In genomic region chr3:67583125-67583845, GRCm38 (mm10) we compare ENCODE assay signal across 8 mouse cellular contexts. TPM values are rescaled to one million over a fixed set of nuclear protein-coding genes. Genes with fewer than 3 reads are reported as not detected.
A peak's percentile ranks its signal among the peaks of the same experiment; 100 is the strongest.
DNase-seq lines count a peak whose midpoint lies in the region; ATAC-seq and TF ChIP-seq lines count a peak whose summit lies in the region.

No protein-coding gene starts in this region.

- H3K79me3 ChIP-seq in C2C12 (ENCODE audit: low read depth): peaks cover 6% of the 10 kb centered on the region

- H3K9ac ChIP-seq in limb, embryonic 11.5 days (ENCODE audit: low read length): peak overlapping the region; percentile 64

- peaks cover 19% of the 10 kb centered on the region for H3K79me2 ChIP-seq in C2C12 (ENCODE audit: control insufficient read depth, insufficient read depth)

- no peaks in the 10 kb centered on the region for H3K27me3 ChIP-seq in C2C12 (ENCODE audit: control insufficient read depth, insufficient read depth, insufficient read length)
- H3K27me3 ChIP-seq in limb, embryonic 11.5 days (ENCODE audit: control insufficient read depth, insufficient read depth, low read length): no peaks in the 10 kb centered on the region
- no peaks in the 10 kb centered on the region for H3K27me3 ChIP-seq in small intestine, adult 2 months (ENCODE audit: control insufficient read depth, insufficient read depth, low read length)

- peak overlapping the region; percentile 93 for H3ac ChIP-seq in C2C12 (ENCODE audit: control insufficient read depth, insufficient read length, low read depth)

- no peak for TF ChIP-seq CTCF in C2C12 (IDR thresholded peaks at IDR 0.05; ENCODE audit: control insufficient read depth, insufficient read depth, insufficient read length)
- no peak for TF ChIP-seq CTCF in small intestine, adult 2 months (IDR thresholded peaks at IDR 0.05; ENCODE audit: extremely low read depth, insufficient read length, insufficient replicate concordance, low read depth, low read length)

- H3K4me3 ChIP-seq in C2C12 (ENCODE audit: insufficient read depth, poor library complexity, severe bottlenecking): peak overlapping the region; percentile 53
- H3K4me3 ChIP-seq in limb, embryonic 11.5 days (ENCODE audit: low read depth, low read length): peak overlapping the region; percentile 77
- peak overlapping the region; percentile 93 for H3K4me3 ChIP-seq in small intestine, adult 2 months (ENCODE audit: low read depth, low read length)

- ATAC-seq in erythroid progenitor cell, adult 5-6 weeks (replicated peaks; ENCODE audit: low FRiP score, poor library complexity, severe bottlenecking): 0 out of 2 replicates have a peak, but pooled peaks have one; percentile 22
- ATAC-seq in limb, embryonic 11.5 days (ENCODE audit: insufficient number of reproducible peaks, low FRiP score, low TSS enrichment, low read depth): no peak
- ATAC-seq in frontal cortex, adult (ENCODE audit: low TSS enrichment): no peak

- H3K36me3 ChIP-seq in C2C12 (ENCODE audit: control insufficient read depth, insufficient read depth): peaks cover 33% of the 10 kb centered on the region
- H3K36me3 ChIP-seq in limb, embryonic 11.5 days (ENCODE audit: control insufficient read depth, insufficient read depth, low read length): peaks cover 6% of the 10 kb centered on the region; the same call in 1 of the 2 replicates
- peaks cover 8% of the 10 kb centered on the region for H3K36me3 ChIP-seq in small intestine, adult 2 months (ENCODE audit: control insufficient read depth, insufficient read depth, low read length)

- H3K4me2 ChIP-seq in limb, embryonic 11.5 days (ENCODE audit: low read depth, severe bottlenecking): peak overlapping the region; percentile 88

- no peaks in the 10 kb centered on the region for H3K9me3 ChIP-seq in limb, embryonic 11.5 days (ENCODE audit: control insufficient read depth, low read length)

- peak; percentile 69 for DNase-seq in heart, adult 11 months
- DNase-seq in heart, adult 9 months (ENCODE audit: low spot score in 2 of 2): no peak
- no peak for DNase-seq in limb, embryonic 11.5 days (ENCODE audit: low spot score)
- no peak for DNase-seq in frontal cortex, postnatal 10 days (ENCODE audit: low spot score in 2 of 2)

- H3K27ac ChIP-seq in limb, embryonic 11.5 days (replicated peaks; ENCODE audit: low read depth, low read length): no peak overlapping the region
- H3K27ac ChIP-seq in small intestine, adult 2 months (ENCODE audit: insufficient read depth, low read depth, low read length): 0 out of 2 replicates have a peak overlapping the region, but pooled peaks have one; percentile 9

- 21% methylated on average over 16 of the region's 16 CpGs for WGBS in limb, embryonic 11.5 days
- 8% methylated on average over 16 of the region's 16 CpGs for WGBS in small intestine, adult 2 months

- no peaks in the 10 kb centered on the region for H3K4me1 ChIP-seq in limb, embryonic 11.5 days (ENCODE audit: control insufficient read depth, insufficient read depth, low read length)
- H3K4me1 ChIP-seq in small intestine, adult 2 months (ENCODE audit: control insufficient read depth, insufficient read depth, insufficient read length, low read length): no peaks in the 10 kb centered on the region

- TF ChIP-seq POLR2A in small intestine, adult 2 months (IDR thresholded peaks at IDR 0.05; ENCODE audit: low read depth, low read length): no peak

TF ChIP-seq in C2C12, 6 proteins besides CTCF, POLR2A, EP300 and RAD21:
- TF ChIP-seq FOSL1 (IDR thresholded peaks at IDR 0.05; ENCODE audit: insufficient read depth, low read length, poor library complexity, severe bottlenecking) (no peak), MYOG (IDR thresholded peaks at IDR 0.05; ENCODE audit: control insufficient read depth, extremely low read depth, insufficient read length) (no peak), MYOD1 (IDR thresholded peaks at IDR 0.05; ENCODE audit: control insufficient read depth, insufficient read length, low read depth) (no peak), CEBPB (IDR thresholded peaks at IDR 0.05; ENCODE audit: low read depth) (no peak), MAX (IDR thresholded peaks at IDR 0.05) (no peak), USF1 (IDR thresholded peaks at IDR 0.05; ENCODE audit: low read depth) (no peak)
TF ChIP-seq in C2C12: peak in this region for 0.

RNA-seq across cellular contexts. Expression of gene Mfsd1, which starts 0.7 kb away (rescaled TPM):
- 53.6 TPM for polyA plus RNA-seq in C2C12 (2012; fragmentation: generic; extraction: Trizol)
- total RNA-seq in erythroid progenitor cell, adult 5-6 weeks (2015; ENCODE audit: low replicate concordance): 19.5 and 23.1 TPM in 2 replicates
- total RNA-seq in erythroid progenitor cell, adult 5-6 weeks (2017; ENCODE audit: low replicate concordance): 42.1 and 46.1 TPM in 2 replicates
- polyA plus RNA-seq in limb, embryonic 11.5 days (2014; fragmentation: Nextera tagmentation; extraction: Ambion mirVana): 62.6 and 63.1 TPM in 2 replicates
- 14.6 and 25.8 TPM in 2 replicates for polyA plus RNA-seq in small intestine, adult 2 months (2012; rRNA removed)
